Mouse (Mus musculus) cerebellum, adult 11-12 months (tissue): ENCODE measurements around the gene Jmjd1c.

Experiments
- DNase-seq: peaks from one replicate; pipeline ENCODE4 v3.0.0; 2022

Gene Jmjd1c

GRCm38 (mm10) chr10:67195671-67196070 lies 99.7 kb downstream of the Jmjd1c start:
- no peak for DNase-seq

GRCm38 (mm10) chr10:67197186-67197585 lies 101.3 kb downstream of the Jmjd1c start:
- DNase-seq, result no peak

GRCm38 (mm10) chr10:67197829-67198228 lies 101.9 kb downstream of the Jmjd1c start:
- peak; percentile 38 for DNase-seq

GRCm38 (mm10) chr10:67201769-67202168 lies 105.8 kb downstream of the Jmjd1c start:
- no peak for DNase-seq

- DNase-seq, result no peak
These were observed 106.5 kb downstream of the Jmjd1c start for GRCm38 (mm10) chr10:67202470-67202869.

DNA sequence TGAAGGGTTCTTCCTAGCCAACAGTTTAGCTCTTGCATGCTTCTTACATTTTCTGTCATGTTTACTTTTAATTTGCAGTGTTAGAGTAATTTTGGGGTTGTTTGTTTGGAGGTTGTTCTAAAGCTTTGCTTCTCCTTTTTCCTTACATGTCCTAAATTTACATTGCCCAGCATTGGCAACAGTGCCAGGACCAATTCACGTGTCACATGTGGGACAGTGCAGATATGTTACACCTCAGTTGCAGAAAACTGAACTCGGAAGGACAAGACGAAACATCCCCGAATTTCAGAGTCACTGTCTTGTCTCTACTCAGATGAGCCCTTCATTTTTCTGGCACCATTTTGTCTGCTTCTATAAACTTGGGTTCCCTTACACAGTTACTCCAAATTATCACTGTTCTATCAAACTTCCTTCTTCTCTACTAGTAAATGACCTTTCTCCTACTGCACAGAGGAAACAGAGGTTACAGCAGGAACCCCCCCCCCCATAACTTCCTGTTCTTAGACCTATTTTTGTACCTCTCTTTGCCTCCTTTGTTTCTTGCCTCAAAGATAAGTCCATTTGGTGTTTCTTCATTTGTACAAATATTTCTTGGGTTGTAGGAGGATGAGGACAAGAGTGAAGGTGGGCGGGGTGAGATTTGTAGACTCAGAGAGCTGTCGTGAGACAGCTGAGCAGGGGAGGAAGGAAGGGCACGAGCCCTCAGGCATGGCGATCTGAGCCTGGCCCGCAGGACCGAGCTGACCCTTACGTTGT lies 108.9 kb downstream of the Jmjd1c start:
- no peak for DNase-seq

DNA sequence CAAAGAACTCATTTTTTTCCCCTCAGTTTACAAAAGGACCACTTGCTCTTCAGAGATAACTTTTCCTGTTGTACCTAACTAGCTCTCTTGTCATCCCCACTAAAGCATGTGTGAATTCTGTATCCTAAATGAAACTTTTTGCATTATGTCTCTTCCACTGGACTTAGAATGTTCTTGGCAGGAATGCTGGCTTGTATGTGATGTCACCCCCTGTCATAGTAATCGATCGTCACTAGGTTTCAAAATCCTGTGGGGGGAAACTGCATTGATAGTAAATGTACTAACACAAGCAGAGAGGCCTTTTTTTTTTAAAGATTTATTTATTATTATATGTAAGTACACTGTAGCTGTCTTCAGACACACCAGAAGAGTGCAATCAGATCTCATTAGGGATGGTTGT lies 112.0 kb downstream of the Jmjd1c start:
- DNase-seq, result no peak

DNA sequence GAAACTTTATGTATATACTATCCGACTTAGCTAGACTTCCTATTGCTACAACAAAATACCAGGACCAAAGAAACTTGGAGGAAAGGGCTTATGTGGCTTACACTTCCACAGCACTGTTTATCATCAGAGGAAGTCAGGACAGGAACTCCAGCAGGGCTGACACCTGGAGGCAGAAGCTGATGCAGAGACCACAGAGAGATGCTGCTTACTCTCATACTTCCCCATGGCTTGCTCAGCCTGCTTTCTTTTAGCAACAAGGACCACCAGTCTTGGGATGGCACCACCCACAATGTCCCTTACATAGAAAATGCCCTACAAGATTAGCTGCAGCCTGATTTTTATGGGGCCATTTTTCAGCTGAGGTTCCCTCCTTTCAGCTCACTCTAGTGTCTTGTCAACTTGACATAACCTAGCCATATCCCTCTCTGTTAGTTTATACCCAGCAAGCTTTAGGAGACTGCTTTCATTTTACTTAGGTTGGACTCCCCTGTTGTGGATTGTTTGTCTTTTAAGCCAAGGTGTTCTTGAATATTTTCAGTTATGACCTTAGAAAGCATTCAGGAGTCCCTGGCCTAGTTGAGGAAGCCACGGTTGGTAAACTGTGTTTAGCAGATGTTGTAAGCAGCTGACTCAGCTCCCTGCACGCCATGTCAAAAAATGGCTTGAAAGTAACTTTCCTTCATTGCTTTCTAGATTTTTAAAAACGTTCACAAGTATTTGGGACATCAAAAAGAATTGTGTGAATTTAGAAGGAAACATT lies 114.2 kb downstream of the Jmjd1c start:
- no peak for DNase-seq

GRCm38 (mm10) chr10:67212031-67212430 lies 116.1 kb downstream of the Jmjd1c start:
- DNase-seq, result no peak

GRCm38 (mm10) chr10:67213720-67214119 lies 117.8 kb downstream of the Jmjd1c start:
- DNase-seq, result no peak

- DNase-seq, result no peak
These were observed 119.2 kb downstream of the Jmjd1c start for GRCm38 (mm10) chr10:67215133-67215532.

DNA sequence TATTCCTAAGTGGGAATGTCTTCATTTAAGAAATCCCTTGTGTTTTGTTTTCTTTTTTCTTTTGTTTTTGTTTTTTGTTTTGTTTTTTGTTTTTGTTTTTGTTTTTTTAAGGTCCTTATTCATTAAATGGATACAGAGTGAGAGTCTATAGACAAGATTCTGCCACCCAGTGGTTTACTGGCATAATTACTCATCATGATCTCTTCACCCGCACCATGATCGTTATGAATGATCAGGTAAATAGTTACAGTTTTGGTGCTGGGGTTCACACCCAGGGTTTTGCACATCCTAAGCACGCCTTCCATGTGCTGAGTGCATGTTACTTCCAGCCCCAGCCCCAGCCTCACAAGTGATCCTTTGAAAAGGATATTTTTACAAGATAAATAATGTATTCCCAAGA lies 120.9 kb downstream of the Jmjd1c start:
- DNase-seq, result no peak

DNA sequence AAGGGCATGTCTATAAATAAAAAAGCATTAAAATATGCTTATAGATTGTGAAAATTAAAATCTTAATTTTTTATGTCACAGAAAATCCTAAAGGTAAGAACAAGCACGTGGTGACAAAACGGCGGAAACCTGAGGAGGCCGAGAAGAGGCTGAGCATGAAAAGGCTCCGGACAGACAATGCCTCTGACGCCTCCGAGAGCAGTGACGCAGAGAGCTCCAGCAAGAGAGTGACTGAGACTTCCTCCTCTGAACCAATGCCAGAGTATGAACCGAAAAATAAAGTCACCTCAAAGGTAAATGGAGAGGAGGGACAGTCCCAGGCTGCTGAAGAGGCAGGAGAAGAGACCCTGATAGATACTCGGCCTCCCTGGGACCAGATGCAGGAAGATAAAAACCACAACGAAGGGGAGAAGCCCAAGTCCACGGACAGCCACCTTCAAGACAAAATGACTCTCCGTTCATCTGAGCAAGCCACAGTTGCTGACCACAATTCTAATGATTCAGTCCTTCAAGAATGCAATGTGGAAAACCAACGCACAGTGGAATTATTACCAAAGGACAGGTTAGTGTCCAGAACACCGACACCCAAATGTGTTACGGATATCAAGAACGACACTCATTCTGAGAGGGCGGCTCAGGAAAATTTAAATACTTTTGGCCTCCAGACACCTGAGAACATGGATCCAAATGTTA lies 123.1 kb downstream of the Jmjd1c start:
- DNase-seq, result no peak

DNA sequence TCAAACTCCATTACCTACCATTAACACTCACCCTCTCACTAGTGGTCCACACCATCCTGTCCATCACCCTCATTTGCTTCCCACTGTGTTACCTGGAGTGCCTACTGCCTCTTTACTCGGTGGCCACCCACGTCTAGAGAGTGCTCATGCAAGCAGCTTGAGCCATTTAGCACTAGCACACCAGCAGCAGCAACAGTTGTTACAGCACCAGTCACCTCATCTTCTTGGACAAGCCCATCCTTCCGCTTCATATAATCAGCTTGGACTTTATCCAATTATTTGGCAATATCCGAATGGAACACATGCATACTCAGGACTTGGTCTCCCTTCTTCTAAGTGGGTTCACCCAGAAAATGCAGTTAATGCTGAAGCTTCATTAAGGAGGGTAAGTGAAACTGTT lies 124.3 kb downstream of the Jmjd1c start:
- DNase-seq, result no peak

DNA sequence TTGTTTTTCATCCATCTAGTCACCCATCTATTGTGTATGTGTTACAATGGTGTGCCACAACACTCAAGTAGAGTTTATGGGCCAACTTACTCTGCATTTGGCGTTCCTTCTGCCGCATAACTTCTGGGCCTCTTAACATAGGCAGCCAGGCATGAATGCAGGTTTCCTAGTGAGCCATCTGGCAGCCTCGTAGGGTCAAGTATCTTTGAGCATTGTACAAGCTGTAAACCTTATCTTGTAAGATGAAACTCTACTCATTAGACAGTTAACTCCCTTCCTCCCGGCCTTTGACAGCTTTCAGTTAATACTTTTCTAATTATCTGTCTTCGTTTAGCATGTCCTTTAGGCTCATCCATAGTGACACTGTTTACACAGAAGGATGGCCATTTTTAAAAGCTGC lies 125.4 kb downstream of the Jmjd1c start:
- DNase-seq, result peak; percentile 50

DNA sequence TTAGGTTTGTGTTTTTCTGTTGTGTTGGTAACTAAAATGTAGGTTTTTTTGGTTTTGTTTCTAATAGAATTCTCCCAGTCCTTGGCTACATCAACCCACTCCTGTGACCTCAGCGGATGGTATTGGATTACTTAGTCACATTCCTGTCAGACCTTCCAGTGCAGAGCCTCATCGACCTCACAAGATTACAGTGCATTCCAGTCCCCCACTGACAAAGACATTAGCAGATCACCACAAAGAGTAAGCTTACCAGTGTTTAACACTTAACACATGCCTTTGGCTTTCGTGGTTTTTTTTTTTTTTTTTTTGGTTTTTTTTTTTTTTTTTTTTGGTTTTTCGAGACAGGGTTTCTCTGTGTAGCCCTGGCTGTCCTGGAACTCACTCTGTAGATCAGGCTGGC lies 128.0 kb downstream of the Jmjd1c start:
- no peak for DNase-seq

- no peak for DNase-seq
These were observed 129.6 kb downstream of the Jmjd1c start for GRCm38 (mm10) chr10:67225528-67225927.

- DNase-seq, result peak; percentile 43
These were observed 130.2 kb downstream of the Jmjd1c start for GRCm38 (mm10) chr10:67226109-67226508.

DNA sequence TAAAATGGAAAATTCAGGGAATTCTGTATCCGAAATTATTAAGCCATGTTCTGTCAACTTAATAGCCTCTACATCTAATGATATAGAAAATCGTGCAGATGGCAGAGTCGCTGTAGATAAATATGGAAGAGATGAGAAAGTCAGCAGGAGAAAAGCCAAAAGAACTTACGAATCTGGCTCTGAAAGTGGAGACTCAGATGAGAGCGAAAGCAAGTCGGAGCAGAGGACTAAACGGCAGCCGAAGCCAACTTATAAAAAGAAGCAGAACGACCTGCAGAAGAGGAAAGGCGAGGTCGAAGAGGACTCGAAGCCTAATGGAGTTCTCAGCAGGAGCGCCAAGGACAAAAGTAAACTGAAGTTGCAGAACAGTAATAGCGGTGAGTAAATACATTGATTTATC lies 130.6 kb downstream of the Jmjd1c start:
- no peak for DNase-seq

DNA sequence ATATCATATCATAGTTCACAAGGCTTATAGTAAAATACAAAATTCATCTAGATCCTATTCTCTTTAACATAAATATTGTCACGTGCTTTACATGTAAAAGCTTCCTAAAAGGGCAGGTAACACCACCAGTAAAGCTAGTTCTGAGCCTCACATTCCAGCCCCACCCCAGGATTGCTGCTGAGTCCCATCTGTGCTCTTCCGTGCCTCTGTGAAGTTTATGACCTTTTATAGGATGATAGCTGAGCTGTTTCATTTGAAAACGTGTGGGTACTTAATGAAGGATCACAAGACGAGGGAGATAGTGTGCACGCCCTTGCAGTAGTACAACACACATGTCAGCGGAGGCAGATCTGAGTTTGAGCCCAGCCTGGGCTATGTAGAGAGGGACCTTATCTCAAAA lies 134.5 kb downstream of the Jmjd1c start:
- no peak for DNase-seq

DNA sequence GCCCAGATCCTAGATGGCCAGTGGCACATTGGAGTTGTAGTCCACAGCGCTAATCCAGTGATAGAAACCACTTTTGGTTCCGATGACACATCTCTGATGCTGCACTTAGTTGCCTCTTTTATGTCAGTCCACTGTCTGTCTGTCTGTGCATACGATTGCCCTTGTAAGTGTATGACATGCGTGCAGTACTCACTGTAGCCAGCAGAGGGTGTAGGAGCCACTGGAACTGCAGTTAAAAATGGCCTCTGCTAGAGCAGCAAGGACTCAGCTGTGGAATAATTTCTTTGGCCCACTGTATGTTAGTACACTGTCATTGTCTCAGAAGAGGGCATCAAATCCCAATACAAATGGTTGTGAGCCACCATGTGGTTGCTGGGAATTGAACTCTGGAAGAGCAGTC lies 151.2 kb downstream of the Jmjd1c start:
- DNase-seq, result no peak

DNA sequence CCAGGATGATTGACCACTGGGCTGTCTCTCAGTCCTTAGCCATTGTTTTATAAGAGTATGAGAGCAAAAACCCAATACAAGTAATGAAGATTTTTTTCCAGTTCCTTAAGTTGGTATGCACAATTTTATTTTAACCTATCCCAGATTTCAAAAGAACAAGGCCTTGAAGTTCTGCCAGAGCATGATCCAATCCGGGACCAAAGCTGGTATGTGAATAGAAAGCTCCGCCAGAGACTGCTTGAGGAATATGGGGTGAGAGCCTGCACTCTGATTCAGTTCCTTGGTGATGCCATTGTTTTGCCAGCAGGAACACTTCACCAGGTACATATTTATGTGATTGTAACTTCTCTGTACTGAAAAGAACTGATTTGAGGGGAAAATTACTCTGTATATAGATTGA lies 153.6 kb downstream of the Jmjd1c start:
- no peak for DNase-seq

DNA sequence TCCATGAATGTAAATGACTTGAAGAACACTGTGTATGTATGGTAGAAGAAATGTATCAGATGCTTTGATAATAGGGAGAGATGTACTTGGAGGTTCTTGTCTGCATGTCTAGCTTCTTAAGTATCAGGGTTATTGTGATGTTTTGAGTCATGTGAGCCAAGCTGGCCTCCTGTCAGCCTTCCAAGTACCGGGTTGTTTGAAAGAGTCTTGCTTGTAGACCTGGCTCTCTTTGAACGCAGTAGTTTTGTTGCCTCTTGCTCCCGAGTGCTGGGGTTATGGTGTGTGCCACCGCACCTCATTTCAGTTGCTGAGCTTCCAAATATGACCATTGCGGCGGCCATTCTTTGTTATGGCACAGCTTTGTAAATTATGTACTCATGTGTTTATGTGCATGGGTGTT lies 154.9 kb downstream of the Jmjd1c start:
- no peak for DNase-seq

GRCm38 (mm10) chr10:67252353-67252752 lies 156.4 kb downstream of the Jmjd1c start:
- no peak for DNase-seq
